In the genomic region with DNA sequence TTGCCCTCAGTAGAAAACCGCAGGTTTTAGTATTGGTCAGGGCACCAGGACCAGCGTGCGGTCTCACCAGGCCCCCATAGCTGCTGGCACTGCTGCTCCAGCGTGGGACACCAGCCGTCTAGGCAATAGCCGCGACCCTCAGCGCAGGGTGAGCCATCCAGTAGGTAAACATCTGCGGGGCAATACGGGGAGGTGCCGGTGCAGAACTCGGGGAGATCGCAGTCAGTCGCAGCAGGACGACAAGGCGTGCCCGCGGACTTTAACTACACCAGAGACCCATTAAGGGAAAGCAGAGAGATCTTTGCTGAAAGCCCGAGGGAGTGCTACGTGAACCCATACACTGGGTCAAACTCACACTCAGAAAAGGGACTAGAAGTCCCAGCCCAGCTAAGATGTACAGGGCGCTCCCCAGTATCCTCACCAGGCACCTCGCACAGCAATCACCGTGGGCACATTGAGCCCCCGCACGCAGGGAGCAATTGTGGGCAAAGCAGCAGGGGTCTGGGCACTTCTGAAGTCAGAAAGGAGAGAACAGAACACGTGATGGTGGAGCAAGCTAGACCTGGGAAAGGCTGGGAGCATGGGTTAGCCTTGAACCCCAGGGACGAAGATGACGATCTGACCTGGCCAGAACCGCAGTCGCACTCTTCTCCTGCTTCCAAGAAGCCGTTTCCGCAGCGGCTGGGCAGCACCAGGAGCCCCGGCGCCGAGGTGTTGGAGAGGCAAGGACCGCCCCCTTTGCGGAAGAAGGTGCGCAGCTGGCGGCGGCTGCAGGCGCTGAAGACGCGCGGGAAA, we compare ENCODE assay signal across 8 mouse cellular contexts. TPM values are rescaled to one million over a fixed set of nuclear protein-coding genes. Genes with fewer than 3 reads are reported as not detected.
A peak's percentile ranks its signal among the peaks of the same experiment; 100 is the strongest.
DNase-seq lines count a peak whose midpoint lies in the region; ATAC-seq lines count a peak whose summit lies in the region.

No protein-coding gene starts in this region.

- H3K4me1 ChIP-seq in kidney, embryonic 15.5 days = peaks cover 35% of the 10 kb centered on the region
- no peaks in the 10 kb centered on the region; the same call in 1 of the 2 replicates for H3K4me1 ChIP-seq in embryonic facial prominence, embryonic 11.5 days (ENCODE audit: control insufficient read depth, insufficient read depth, low read length)
- H3K4me1 ChIP-seq in intestine, embryonic 14.5 days (replicated peaks; ENCODE audit: control insufficient read depth, insufficient read depth, low read length) = peaks cover 19% of the 10 kb centered on the region
- peaks cover 12% of the 10 kb centered on the region for H3K4me1 ChIP-seq in neural tube, embryonic 14.5 days (ENCODE audit: control insufficient read depth, insufficient read depth, low read length)

- H3K4me2 ChIP-seq in kidney, embryonic 15.5 days = peak overlapping the region; percentile 62
- peak overlapping the region; percentile 55 for H3K4me2 ChIP-seq in embryonic facial prominence, embryonic 11.5 days (ENCODE audit: low read depth, low read length)
- H3K4me2 ChIP-seq in intestine, embryonic 14.5 days (ENCODE audit: low read length) = peak overlapping the region; percentile 54
- H3K4me2 ChIP-seq in neural tube, embryonic 14.5 days (ENCODE audit: low read depth, low read length) = peak overlapping the region; percentile 51

- peaks cover 55% of the 10 kb centered on the region for H3K27me3 ChIP-seq in kidney, embryonic 15.5 days
- H3K27me3 ChIP-seq in embryonic facial prominence, embryonic 11.5 days (ENCODE audit: control insufficient read depth, insufficient read depth, low read length) = peaks cover 41% of the 10 kb centered on the region
- peaks cover 52% of the 10 kb centered on the region for H3K27me3 ChIP-seq in intestine, embryonic 14.5 days (replicated peaks; ENCODE audit: control insufficient read depth, insufficient read depth, low read length)
- peaks cover 31% of the 10 kb centered on the region for H3K27me3 ChIP-seq in neural tube, embryonic 14.5 days (ENCODE audit: control insufficient read depth, insufficient read depth, low read length)

- H3K4me3 ChIP-seq in kidney, embryonic 15.5 days (replicated peaks) = peak overlapping the region; percentile 36
- peak overlapping the region; percentile 29 for H3K4me3 ChIP-seq in embryonic facial prominence, embryonic 11.5 days (ENCODE audit: low read depth, low read length)
- peak overlapping the region; percentile 30 for H3K4me3 ChIP-seq in intestine, embryonic 14.5 days (ENCODE audit: low read depth, low read length)
- H3K4me3 ChIP-seq in neural tube, embryonic 14.5 days (ENCODE audit: low read depth, low read length) = peak overlapping the region; percentile 23

- peak overlapping the region; percentile 12; the same call in 1 of the 2 replicates for H3K9ac ChIP-seq in kidney, embryonic 15.5 days
- peak overlapping the region; percentile 5 for H3K9ac ChIP-seq in embryonic facial prominence, embryonic 11.5 days (replicated peaks; ENCODE audit: low read length)
- H3K9ac ChIP-seq in intestine, embryonic 14.5 days (ENCODE audit: low read length) = 0 out of 2 replicates have a peak overlapping the region, but pooled peaks have one; percentile 18
- peak overlapping the region; percentile 21; the same call in 1 of the 2 replicates for H3K9ac ChIP-seq in neural tube, embryonic 14.5 days (replicated peaks; ENCODE audit: low read depth, low read length)

- no peak overlapping the region for H3K27ac ChIP-seq in kidney, embryonic 15.5 days
- H3K27ac ChIP-seq in embryonic facial prominence, embryonic 11.5 days (replicated peaks; ENCODE audit: low read depth, low read length) = no peak overlapping the region
- H3K27ac ChIP-seq in intestine, embryonic 14.5 days (ENCODE audit: low read depth) = no peak overlapping the region
- H3K27ac ChIP-seq in neural tube, embryonic 14.5 days (ENCODE audit: low read depth, low read length) = no peak overlapping the region

- DNase-seq in kidney, postnatal 14 days = no peak
- DNase-seq in embryonic facial prominence, embryonic 11.5 days (ENCODE audit: low spot score) = peak; percentile 56
- no peak for DNase-seq in intestine, embryonic 14.5 days (ENCODE audit: low spot score)
- no peak for DNase-seq in frontal cortex, postnatal 14 days (ENCODE audit: low spot score in 2 of 2)
- no peak for DNase-seq in cerebellum, adult 9-10 months
- no peak for DNase-seq in layer of hippocampus, postnatal 14 days (ENCODE audit: low spot score in 2 of 2)

- H3K36me3 ChIP-seq in kidney, embryonic 15.5 days = no peaks in the 10 kb centered on the region
- H3K36me3 ChIP-seq in embryonic facial prominence, embryonic 11.5 days (replicated peaks; ENCODE audit: control insufficient read depth, insufficient read depth, low read depth, low read length) = no peaks in the 10 kb centered on the region
- H3K36me3 ChIP-seq in intestine, embryonic 14.5 days (ENCODE audit: control insufficient read depth, insufficient read depth, low read length) = no peaks in the 10 kb centered on the region
- no peaks in the 10 kb centered on the region for H3K36me3 ChIP-seq in neural tube, embryonic 14.5 days (ENCODE audit: control insufficient read depth, insufficient read depth, low read length)

- 1% methylated on average over 45 of the region's 45 CpGs for WGBS in kidney, embryonic 15.5 days
- 2% methylated on average over 45 of the region's 45 CpGs for WGBS in embryonic facial prominence, embryonic 11.5 days
- 2% methylated on average over 45 of the region's 45 CpGs for WGBS in intestine, embryonic 14.5 days
- 2% methylated on average over 45 of the region's 45 CpGs for WGBS in neural tube, embryonic 14.5 days

- H3K9me3 ChIP-seq in kidney, embryonic 15.5 days (replicated peaks) = no peaks in the 10 kb centered on the region
- H3K9me3 ChIP-seq in embryonic facial prominence, embryonic 11.5 days (replicated peaks; ENCODE audit: control insufficient read depth, low read length) = no peaks in the 10 kb centered on the region
- no peaks in the 10 kb centered on the region for H3K9me3 ChIP-seq in intestine, embryonic 14.5 days (ENCODE audit: control insufficient read depth, low read length)
- no peaks in the 10 kb centered on the region for H3K9me3 ChIP-seq in neural tube, embryonic 14.5 days (ENCODE audit: control insufficient read depth, low read length)

- no peak for ATAC-seq in kidney, embryonic 15.5 days (replicated peaks; ENCODE audit: low FRiP score)
- ATAC-seq in embryonic facial prominence, embryonic 11.5 days (replicated peaks; ENCODE audit: insufficient number of reproducible peaks, low FRiP score, low TSS enrichment, low read depth) = no peak
- no peak for ATAC-seq in intestine, embryonic 14.5 days (replicated peaks; ENCODE audit: low FRiP score, low TSS enrichment, low read depth)
- 0 out of 2 replicates have a peak, but pooled peaks have one; percentile 26 for ATAC-seq in neural tube, embryonic 14.5 days (ENCODE audit: low read depth)

RNA-seq across cellular contexts. Expression of gene Adam33, which starts 9.6 kb away (rescaled TPM):
- polyA plus RNA-seq in kidney, embryonic 15.5 days (2015; fragmentation: Nextera tagmentation; extraction: Ambion mirVana) = 3.6 and 4.9 TPM in 2 replicates
- polyA plus RNA-seq in embryonic facial prominence, embryonic 11.5 days (2014; fragmentation: Nextera tagmentation; extraction: Ambion mirVana) = 0.57 and 0.80 TPM in 2 replicates
- 1.8 and 1.9 TPM in 2 replicates for polyA plus RNA-seq in intestine, embryonic 14.5 days (2014; fragmentation: Nextera tagmentation; extraction: Ambion mirVana)
- 0.60 and 0.73 TPM in 2 replicates for polyA plus RNA-seq in neural tube, embryonic 14.5 days (2014; fragmentation: Nextera tagmentation; extraction: Ambion mirVana)
- total RNA-seq in layer of hippocampus, postnatal 14 days (2021) = under 1 TPM; 0.50 to 0.67 TPM

RNA-seq across cellular contexts. Expression of gene Gfra4, which starts 11.2 kb away (rescaled TPM):
- 15.1 and 17.0 TPM in 2 replicates for polyA plus RNA-seq in kidney, embryonic 15.5 days (2015; fragmentation: Nextera tagmentation; extraction: Ambion mirVana)
- polyA plus RNA-seq in embryonic facial prominence, embryonic 11.5 days (2014; fragmentation: Nextera tagmentation; extraction: Ambion mirVana) = 13.3 and 15.3 TPM in 2 replicates
- 13.7 and 15.8 TPM in 2 replicates for polyA plus RNA-seq in intestine, embryonic 14.5 days (2014; fragmentation: Nextera tagmentation; extraction: Ambion mirVana)
- 49.4 and 63.7 TPM in 2 replicates for polyA plus RNA-seq in neural tube, embryonic 14.5 days (2014; fragmentation: Nextera tagmentation; extraction: Ambion mirVana)
- total RNA-seq in layer of hippocampus, postnatal 14 days (2021) = 10 to 100 TPM; 52.8 to 56.6 TPM

RNA-seq across cellular contexts. Expression of gene Siglec1, which starts 32.5 kb away (rescaled TPM):
- 0.35 and 0.49 TPM in 2 replicates for polyA plus RNA-seq in kidney, embryonic 15.5 days (2015; fragmentation: Nextera tagmentation; extraction: Ambion mirVana)
- 0.07 and 0.11 TPM in 2 replicates for polyA plus RNA-seq in embryonic facial prominence, embryonic 11.5 days (2014; fragmentation: Nextera tagmentation; extraction: Ambion mirVana)
- polyA plus RNA-seq in intestine, embryonic 14.5 days (2014; fragmentation: Nextera tagmentation; extraction: Ambion mirVana) = 0.30 and 0.41 TPM in 2 replicates
- 0.09 and 0.43 TPM in 2 replicates for polyA plus RNA-seq in neural tube, embryonic 14.5 days (2014; fragmentation: Nextera tagmentation; extraction: Ambion mirVana)
- under 1 TPM; 0.55 to 0.57 TPM for total RNA-seq in layer of hippocampus, postnatal 14 days (2021)
